Mouse (Mus musculus) right cerebral cortex, postnatal 4 days (tissue): Measurements from ENCODE around the gene Gm31571.
"Not testable (repeated sequence)": the region's sequence is repeated elsewhere in the genome, so short reads cannot be mapped to it uniquely, and the experiment has no call there.

Source experiments
- DNase-seq: peaks from one replicate; pipeline ENCODE4 v3.0.0-alpha.2; 2022

Gene Gm31571

GRCm38 (mm10) chrY:22051253-22051652 is at the start of gene Gm31571:
Gene Gm31571, minus strand, starts transcription at chrY:22051353.
- not testable (repeated sequence) for DNase-seq
